Mouse (Mus musculus): ENCODE measurements around the gene Rps10.
"Not testable (repeated sequence)": the region's sequence is repeated elsewhere in the genome, so short reads cannot be mapped to it uniquely, and the experiment has no call there.

Gene Rps10

GRCm38 (mm10) chr17:27644572-27644971 lies 8.1 kb upstream of the Rps10 start:
- DNase-seq (ENCODE audit: inconsistent ontology term) = no peak

- DNase-seq (ENCODE audit: inconsistent ontology term) = no peak
Measured at GRCm38 (mm10) chr17:27643756-27644155, 7.3 kb upstream of the Rps10 start.

- no peak for DNase-seq (ENCODE audit: inconsistent ontology term)
Measured at GRCm38 (mm10) chr17:27643101-27643500, 6.6 kb upstream of the Rps10 start.

- peak; percentile 78 for DNase-seq (ENCODE audit: inconsistent ontology term)
Measured at GRCm38 (mm10) chr17:27642491-27643062, 6.1 kb upstream of the Rps10 start.

GRCm38 (mm10) chr17:27639851-27640250 lies 3.4 kb upstream of the Rps10 start:
- DNase-seq (ENCODE audit: inconsistent ontology term) = not testable (repeated sequence)

- DNase-seq (ENCODE audit: inconsistent ontology term) = no peak
Measured at GRCm38 (mm10) chr17:27638921-27639332, 2.5 kb upstream of the Rps10 start.

- DNase-seq (ENCODE audit: inconsistent ontology term) = peak; percentile 50
Measured at GRCm38 (mm10) chr17:27637333-27637732, 864 bp upstream of the Rps10 start.

- DNase-seq (ENCODE audit: inconsistent ontology term) = not testable (repeated sequence)
Measured at GRCm38 (mm10) chr17:27635575-27635903, 930 bp downstream of the Rps10 start.

GRCm38 (mm10) chr17:27634871-27635574 lies 1.4 kb downstream of the Rps10 start, which contains the start of gene RPS10-NUDT3:
Gene RPS10-NUDT3, minus strand, starts transcription at chr17:27635222.
- DNase-seq (ENCODE audit: inconsistent ontology term) = peak; percentile 96

- peak; percentile 64 for DNase-seq (ENCODE audit: inconsistent ontology term)
Measured at GRCm38 (mm10) chr17:27629249-27630020, 7.0 kb downstream of the Rps10 start.

- no peak for DNase-seq (ENCODE audit: inconsistent ontology term)
Measured at GRCm38 (mm10) chr17:27628376-27628775, 8.1 kb downstream of the Rps10 start.

- no peak for DNase-seq (ENCODE audit: inconsistent ontology term)
Measured at GRCm38 (mm10) chr17:27627451-27627850, 9.0 kb downstream of the Rps10 start.

- DNase-seq (ENCODE audit: inconsistent ontology term) = peak; percentile 44
Measured at GRCm38 (mm10) chr17:27626681-27627080, 9.8 kb downstream of the Rps10 start.

GRCm38 (mm10) chr17:27625455-27626251 lies 10.8 kb downstream of the Rps10 start:
- DNase-seq (ENCODE audit: inconsistent ontology term) = no peak

GRCm38 (mm10) chr17:27623360-27624326 lies 12.8 kb downstream of the Rps10 start, which contains the start of gene Nudt3:
Gene Nudt3, minus strand, starts transcription at chr17:27623495.
- DNase-seq (ENCODE audit: inconsistent ontology term) = peak; percentile 92

- peak; percentile 79 for DNase-seq (ENCODE audit: inconsistent ontology term)
Measured at GRCm38 (mm10) chr17:27622611-27623359, 13.7 kb downstream of the Rps10 start.

- peak; percentile 55 for DNase-seq (ENCODE audit: inconsistent ontology term)
Measured at GRCm38 (mm10) chr17:27621705-27622531, 14.6 kb downstream of the Rps10 start.

GRCm38 (mm10) chr17:27621161-27621560 lies 15.3 kb downstream of the Rps10 start:
- DNase-seq (ENCODE audit: inconsistent ontology term) = peak; percentile 26

GRCm38 (mm10) chr17:27615388-27615787 lies 21.1 kb downstream of the Rps10 start:
- no peak for DNase-seq (ENCODE audit: inconsistent ontology term)
